Mouse (Mus musculus) embryonic facial prominence, embryonic 11.5 days (tissue): ENCODE measurements around the gene 4930442H23Rik. TPM values are rescaled to one million over a fixed set of nuclear protein-coding genes. Genes with fewer than 3 reads are reported as not detected.

Experiments
- ATAC-seq: fragments of 200-750 bp; cut with Nextera tagmentation; replicated peaks from 2 replicates; pipeline ENCODE4 v1.8.0; 2017; ENCODE audit warnings: low read depth; ENCODE audit not compliant: insufficient number of reproducible peaks, low FRiP score, low TSS enrichment
- DNase-seq: peaks from one replicate; pipeline ENCODE4 v3.0.0-alpha.2; 2015; ENCODE audit warnings: low spot score
- H3K27ac ChIP-seq: fragments of 300-500 bp; sonication (generic); replicated peaks from 2 replicates; pipeline ENCODE4 v1.5.1; 2014; ENCODE audit warnings: mild to moderate bottlenecking, low read depth, low read length, control low read depth
- H3K27me3 ChIP-seq: fragments of 300-500 bp; sonication (generic); 2 replicates; pipeline ENCODE4 v1.6.1; 2014; ENCODE audit warnings: mild to moderate bottlenecking, low read length, moderate library complexity, mixed read lengths; ENCODE audit not compliant: control insufficient read depth, insufficient read depth
- H3K36me3 ChIP-seq: fragments of 300-500 bp; sonication (generic); replicated peaks from 2 replicates; pipeline ENCODE4 v1.6.1; 2014; ENCODE audit warnings: low read depth, mild to moderate bottlenecking, low read length, moderate library complexity, mixed read lengths; ENCODE audit not compliant: control insufficient read depth, insufficient read depth
- H3K4me1 ChIP-seq: fragments of 300-500 bp; sonication (generic); 2 replicates; pipeline ENCODE4 v1.6.1; 2014; ENCODE audit warnings: low read length, mixed read lengths; ENCODE audit not compliant: control insufficient read depth, insufficient read depth
- H3K4me2 ChIP-seq: fragments of 300-500 bp; sonication (generic); 2 replicates; pipeline ENCODE4 v1.6.1; 2014; ENCODE audit warnings: low read depth, mild to moderate bottlenecking, control low read depth, low read length, moderate library complexity
- H3K4me3 ChIP-seq: fragments of 300-500 bp; sonication (generic); 2 replicates; pipeline ENCODE4 v1.5.1; 2014; ENCODE audit warnings: low read depth, low read length, control low read depth
- H3K9ac ChIP-seq: fragments of 300-500 bp; sonication (generic); replicated peaks from 2 replicates; pipeline ENCODE4 v1.6.1; 2014; ENCODE audit warnings: mild to moderate bottlenecking, control low read depth, low read length
- H3K9me3 ChIP-seq: fragments of 300-500 bp; sonication (generic); replicated peaks from 2 replicates; pipeline ENCODE4 v1.6.1; 2016; ENCODE audit warnings: mild to moderate bottlenecking, low read length, inconsistent platforms, mixed read lengths; ENCODE audit not compliant: control insufficient read depth
- WGBS: fragments of 180-500 bp; shearing (Covaris S2); extraction: QIAGEN DNeasy Blood & Tissue Kit; methylation state at CpG from one replicate; pipeline ENCODE4 v1.1.7; 2014; 5-methylcytosine and 5-hydroxymethylcytosine counted together
- polyA plus RNA-seq: library from polyadenylated mRNA; unstranded; fragments of >200 nt; fragmentation: Nextera tagmentation; extraction: Ambion mirVana; gene quantifications from 2 replicates; pipeline ENCODE4 v1.2.1, GENCODE M21; 2014

Gene 4930442H23Rik
- polyA plus RNA-seq, 1 experiment from 2014 or later, result not detected

DNA sequence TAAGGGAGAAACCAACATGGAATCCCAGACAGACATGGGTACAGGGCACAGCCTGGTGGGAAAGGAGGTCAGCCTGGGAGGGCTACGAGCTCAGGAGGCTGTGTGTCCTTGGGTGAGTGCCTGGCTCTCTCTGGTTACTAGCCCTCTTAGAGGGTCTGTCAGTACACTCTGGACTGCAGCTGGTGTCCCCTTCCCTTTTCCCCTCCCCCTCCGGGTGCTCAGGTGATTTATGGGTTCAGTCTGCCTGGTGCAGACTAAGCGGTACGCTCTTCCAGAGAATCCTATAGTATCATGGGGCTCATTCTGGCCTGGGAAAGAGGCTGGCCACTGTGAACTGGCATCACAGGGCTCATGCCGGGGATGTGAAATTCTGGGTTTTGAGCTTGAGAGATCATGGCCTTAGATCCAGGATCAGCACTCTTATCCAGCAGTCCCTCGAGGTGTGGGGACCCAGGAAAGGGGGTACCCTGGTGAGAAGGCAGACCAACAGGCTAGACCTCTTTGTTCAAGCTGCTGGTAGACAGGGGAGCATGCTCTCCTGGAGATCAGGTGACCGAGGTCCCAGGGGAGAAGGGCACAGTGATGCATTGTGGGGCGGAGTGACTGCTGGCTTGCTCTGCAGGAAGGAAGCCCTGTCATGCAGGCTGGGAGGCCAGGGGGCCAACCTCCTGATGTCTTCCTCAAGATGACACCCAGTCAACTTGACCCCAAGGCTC is 21.9 kb downstream of the 4930442H23Rik start:
- Histone ChIP-seq H3K4me1 (peaks cover under 1% of the 10 kb centered on the region; the same call in 1 of the 2 replicates), H3K4me3 (no peak overlapping the region), H3K27ac (no peak overlapping the region), H3K9ac (no peak overlapping the region), H3K36me3 (peaks cover 7% of the 10 kb centered on the region), H3K9me3 (no peaks in the 10 kb centered on the region), H3K4me2 (no peak overlapping the region), H3K27me3 (no peaks in the 10 kb centered on the region)
- WGBS, result 93% methylated on average over 8 of the region's 8 CpGs
- DNase-seq, result no peak
- ATAC-seq, result no peak

DNA sequence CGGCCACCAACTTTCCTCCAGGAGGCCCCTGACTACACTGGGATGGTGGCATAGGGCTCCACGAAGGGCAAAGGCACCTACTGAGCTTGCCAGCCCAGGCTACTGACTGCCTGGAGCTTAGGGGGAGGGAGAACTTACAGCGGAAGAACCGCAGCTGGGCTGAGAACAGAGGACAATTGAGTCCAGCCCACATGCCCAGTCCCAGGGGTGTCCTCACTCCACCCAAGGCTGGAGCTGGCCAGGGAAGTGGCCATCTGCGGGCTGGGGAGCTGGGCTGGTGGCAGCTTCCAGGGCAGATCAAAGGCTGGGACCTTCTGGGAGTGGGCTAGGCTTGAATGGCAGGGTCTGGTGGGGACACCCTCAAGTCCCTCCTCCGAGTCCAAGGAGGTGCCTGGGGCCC is 28.9 kb downstream of the 4930442H23Rik start:
- H3K9me3 ChIP-seq, result no peaks in the 10 kb centered on the region
- ATAC-seq (no peak), DNase-seq (no peak)
- no peak overlapping the region for H3K27ac ChIP-seq
- H3K4me1 ChIP-seq, result no peaks in the 10 kb centered on the region; the same call in 1 of the 2 replicates
- WGBS, result 82% methylated on average over 6 of the region's 6 CpGs
- H3K36me3 ChIP-seq, result peaks cover 28% of the 10 kb centered on the region
- H3K4me3 ChIP-seq, result no peak overlapping the region
- no peaks in the 10 kb centered on the region for H3K27me3 ChIP-seq
- H3K9ac ChIP-seq, result no peak overlapping the region
- H3K4me2 ChIP-seq, result no peak overlapping the region

GRCm38 (mm10) chr10:81154313-81154712 is 29.3 kb downstream of the 4930442H23Rik start:
- H3K4me3 ChIP-seq, result no peak overlapping the region

DNA sequence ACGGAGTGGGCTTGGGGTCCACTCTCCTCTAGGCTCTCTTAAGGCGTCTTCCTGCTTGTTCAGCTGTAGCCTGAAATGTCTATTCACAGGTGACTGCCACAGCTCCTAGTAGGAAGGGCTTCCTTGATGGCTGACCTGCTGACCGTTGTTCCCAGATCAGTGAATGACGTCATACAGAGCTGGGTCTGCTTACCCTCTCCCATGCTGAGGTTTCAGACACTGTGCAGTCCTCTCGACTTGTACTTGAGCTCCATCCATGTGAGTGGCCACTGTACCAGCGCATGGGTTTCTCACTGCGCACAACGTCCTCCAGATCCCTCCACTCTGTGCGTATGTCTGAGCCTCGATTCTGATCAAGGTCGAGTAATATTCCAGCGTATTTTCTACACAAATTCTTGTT is 31.0 kb downstream of the 4930442H23Rik start:
- Histone ChIP-seq H3K4me1 (no peaks in the 10 kb centered on the region; the same call in 1 of the 2 replicates), H3K27me3 (no peaks in the 10 kb centered on the region), H3K36me3 (peaks cover 34% of the 10 kb centered on the region), H3K4me2 (no peak overlapping the region), H3K9me3 (no peaks in the 10 kb centered on the region), H3K27ac (no peak overlapping the region), H3K9ac (no peak overlapping the region), H3K4me3 (no peak overlapping the region)
- DNase-seq, result no peak
- ATAC-seq, result no peak
- 76% methylated on average over 12 of the region's 12 CpGs for WGBS

More at GRCm38 (mm10) chr10:81154313-81154712, 29.3 kb downstream of the 4930442H23Rik start:
- DNase-seq (no peak), ATAC-seq (no peak)
- H3K4me2 ChIP-seq, result no peak overlapping the region
- no peaks in the 10 kb centered on the region; the same call in 1 of the 2 replicates for H3K4me1 ChIP-seq
- 87% methylated on average over 12 of the region's 12 CpGs for WGBS
- H3K36me3 ChIP-seq, result peaks cover 28% of the 10 kb centered on the region
- no peak overlapping the region for H3K27ac ChIP-seq
- no peaks in the 10 kb centered on the region for H3K9me3 ChIP-seq
- H3K27me3 ChIP-seq, result no peaks in the 10 kb centered on the region
- no peak overlapping the region for H3K9ac ChIP-seq

DNA sequence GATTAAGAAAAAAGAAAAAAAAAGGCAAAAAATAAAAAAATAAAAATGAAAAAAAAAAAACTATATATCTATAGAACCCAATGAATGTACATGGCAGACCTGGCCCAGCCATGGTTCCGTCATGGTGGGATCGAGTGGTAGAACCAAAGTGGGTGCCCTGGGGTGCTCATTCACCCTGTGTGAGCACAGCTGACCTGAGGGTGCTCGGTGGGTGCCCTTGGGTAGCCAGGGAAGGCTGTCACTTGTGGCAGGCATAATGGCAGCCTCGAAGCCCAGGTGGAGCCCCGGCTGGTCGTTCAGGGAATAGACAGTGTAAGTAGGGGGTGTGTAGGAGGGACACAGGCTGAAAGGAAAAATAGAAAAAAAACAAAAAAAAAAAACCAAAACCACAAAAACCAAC is 32.4 kb downstream of the 4930442H23Rik start:
- Histone ChIP-seq H3K27me3 (no peaks in the 10 kb centered on the region), H3K9me3 (no peaks in the 10 kb centered on the region), H3K27ac (no peak overlapping the region), H3K4me2 (no peak overlapping the region), H3K9ac (no peak overlapping the region), H3K4me1 (no peaks in the 10 kb centered on the region; the same call in 1 of the 2 replicates), H3K36me3 (peaks cover 28% of the 10 kb centered on the region), H3K4me3 (no peak overlapping the region)
- WGBS, result 71% methylated on average over 6 of the region's 6 CpGs
- no peak for DNase-seq
- ATAC-seq, result no peak

GRCm38 (mm10) chr10:81146296-81146695 is 37.4 kb downstream of the 4930442H23Rik start:
- 81% methylated on average over 4 of the region's 4 CpGs for WGBS
- peaks cover 20% of the 10 kb centered on the region for H3K36me3 ChIP-seq
- no peak for ATAC-seq
- H3K9ac ChIP-seq, result no peak overlapping the region
- H3K27ac ChIP-seq, result no peak overlapping the region
- no peak overlapping the region for H3K4me3 ChIP-seq
- H3K27me3 ChIP-seq, result no peaks in the 10 kb centered on the region
- DNase-seq, result no peak
- H3K9me3 ChIP-seq, result no peaks in the 10 kb centered on the region
- no peaks in the 10 kb centered on the region; the same call in 1 of the 2 replicates for H3K4me1 ChIP-seq
- H3K4me2 ChIP-seq, result no peak overlapping the region

GRCm38 (mm10) chr10:81145778-81146177 is 37.9 kb downstream of the 4930442H23Rik start:
- ATAC-seq (no peak), DNase-seq (no peak)
- Histone ChIP-seq H3K36me3 (peaks cover 20% of the 10 kb centered on the region), H3K27me3 (no peaks in the 10 kb centered on the region), H3K9ac (no peak overlapping the region), H3K4me3 (no peak overlapping the region), H3K4me1 (peaks cover 4% of the 10 kb centered on the region), H3K4me2 (no peak overlapping the region), H3K27ac (no peak overlapping the region), H3K9me3 (no peaks in the 10 kb centered on the region)
- 80% methylated on average over 7 of the region's 7 CpGs for whole genome bisulfite sequencing

DNA sequence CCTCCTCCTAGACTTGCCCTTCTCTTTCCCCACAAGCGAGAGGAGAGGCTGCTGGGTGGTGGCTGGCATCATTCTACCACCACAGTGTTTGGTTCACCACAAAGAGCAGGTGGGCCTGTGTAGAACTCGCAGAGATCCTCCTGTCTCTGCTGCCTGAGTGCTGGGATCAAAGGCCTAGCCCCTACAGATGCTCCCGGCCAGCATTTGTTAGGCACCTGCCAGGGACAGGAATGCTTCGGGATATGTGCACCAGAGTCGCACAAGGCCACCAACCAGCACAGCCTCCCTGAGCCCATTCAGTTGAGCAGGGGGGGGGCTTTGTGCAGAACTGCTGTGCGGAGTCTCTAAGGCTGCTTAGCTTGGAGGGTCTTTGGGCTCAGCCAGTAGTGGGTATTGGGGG is 38.3 kb downstream of the 4930442H23Rik start:
- H3K36me3 ChIP-seq, result peaks cover 20% of the 10 kb centered on the region
- WGBS, result 90% methylated on average over 6 of the region's 6 CpGs

More for the DNA sequence above, 38.3 kb downstream of the 4930442H23Rik start:
- DNase-seq (no peak), ATAC-seq (no peak)
- H3K9ac ChIP-seq, result no peak overlapping the region
- no peak overlapping the region for H3K4me2 ChIP-seq
- no peak overlapping the region for H3K27ac ChIP-seq
- peaks cover 7% of the 10 kb centered on the region for H3K4me1 ChIP-seq
- no peaks in the 10 kb centered on the region for H3K27me3 ChIP-seq
- H3K9me3 ChIP-seq, result no peaks in the 10 kb centered on the region
- no peak overlapping the region for H3K4me3 ChIP-seq
